Mouse (Mus musculus) neural tube, embryonic 14.5 days (tissue): ENCODE results near the gene Insc. TPM values are rescaled to one million over a fixed set of nuclear protein-coding genes. Genes with fewer than 3 reads are reported as not detected.

Experiments used
- ATAC-seq: fragments of 200-750 bp; cut with Nextera tagmentation; 2 replicates; pipeline ENCODE4 v1.8.0; 2017; ENCODE audit warnings: low read depth, mild to moderate bottlenecking, moderate TSS enrichment, moderate library complexity
- H3K27ac ChIP-seq: fragments of 300-500 bp; sonication (generic); 2 replicates; pipeline ENCODE4 v1.5.1; 2014; ENCODE audit warnings: low read depth, mild to moderate bottlenecking, control low read depth, low read length, moderate library complexity, mixed read lengths
- H3K27me3 ChIP-seq: fragments of 300-500 bp; sonication (generic); 2 replicates; pipeline ENCODE4 v1.6.1; 2014; ENCODE audit warnings: low read length; ENCODE audit not compliant: control insufficient read depth, insufficient read depth
- H3K36me3 ChIP-seq: fragments of 300-500 bp; sonication (generic); 2 replicates; pipeline ENCODE4 v1.6.1; 2014; ENCODE audit warnings: low read length, mixed read lengths; ENCODE audit not compliant: control insufficient read depth, insufficient read depth
- H3K4me1 ChIP-seq: fragments of 300-500 bp; sonication (generic); 2 replicates; pipeline ENCODE4 v1.6.1; 2014; ENCODE audit warnings: low read length; ENCODE audit not compliant: control insufficient read depth, insufficient read depth
- H3K4me2 ChIP-seq: fragments of 300-500 bp; sonication (generic); 2 replicates; pipeline ENCODE4 v1.6.1; 2014; ENCODE audit warnings: mild to moderate bottlenecking, low read depth, low read length, control low read depth
- H3K4me3 ChIP-seq: fragments of 300-500 bp; sonication (generic); 2 replicates; pipeline ENCODE4 v1.5.1; 2014; ENCODE audit warnings: low read depth, low read length, control low read depth, mixed read lengths
- H3K9ac ChIP-seq: fragments of 300-500 bp; sonication (generic); replicated peaks from 2 replicates; pipeline ENCODE4 v1.6.1; 2014; ENCODE audit warnings: low read depth, mild to moderate bottlenecking, control low read depth, low read length, mixed read lengths
- H3K9me3 ChIP-seq: fragments of 300-500 bp; sonication (generic); 2 replicates; pipeline ENCODE4 v1.6.1; 2016; ENCODE audit warnings: low read length; ENCODE audit not compliant: control insufficient read depth
- WGBS: fragments of 180-500 bp; shearing (Covaris S2); extraction: QIAGEN DNeasy Blood & Tissue Kit; methylation state at CpG from one replicate; pipeline ENCODE4 v1.1.7; 2014; 5-methylcytosine and 5-hydroxymethylcytosine counted together
- polyA plus RNA-seq: library from polyadenylated mRNA; unstranded; fragments of >200 nt; fragmentation: Nextera tagmentation; extraction: Ambion mirVana; gene quantifications from 2 replicates; pipeline ENCODE4 v1.2.1, GENCODE M21; 2014

The Insc gene
- polyA plus RNA-seq, 1 experiment from 2014 or later, result 2.1 TPM

DNA sequence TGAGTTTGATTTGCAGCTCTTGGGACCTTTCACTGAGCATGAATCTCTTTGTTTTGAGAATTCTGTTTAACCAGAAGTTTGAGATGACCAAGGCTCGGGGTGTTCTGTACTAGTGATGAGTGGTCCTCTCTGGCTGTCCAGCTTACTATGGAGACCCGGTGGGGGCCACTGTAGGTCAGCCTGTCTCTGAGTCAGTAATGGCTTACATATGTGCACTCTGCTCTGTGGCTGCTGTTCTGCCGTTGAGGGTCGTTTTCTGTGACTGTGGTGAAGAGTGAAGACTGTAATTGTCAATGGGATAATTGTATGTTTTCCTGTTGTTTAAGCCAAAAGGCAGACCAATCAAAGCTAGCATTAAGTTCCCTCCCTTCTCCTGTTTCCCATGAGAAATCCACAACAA lies 30.3 kb downstream of the Insc start:
- Histone ChIP-seq H3K4me3 (no peak overlapping the region), H3K9ac (no peak overlapping the region), H3K9me3 (no peaks in the 10 kb centered on the region), H3K4me1 (no peaks in the 10 kb centered on the region), H3K36me3 (no peaks in the 10 kb centered on the region), H3K4me2 (no peak overlapping the region), H3K27ac (no peak overlapping the region), H3K27me3 (no peaks in the 10 kb centered on the region)
- 65% methylated on average over 4 of the region's 4 CpGs for WGBS
- no peak for ATAC-seq

- Histone ChIP-seq H3K27ac (no peak overlapping the region), H3K4me3 (no peak overlapping the region), H3K27me3 (no peaks in the 10 kb centered on the region), H3K36me3 (no peaks in the 10 kb centered on the region), H3K4me2 (no peak overlapping the region), H3K9ac (no peak overlapping the region), H3K9me3 (no peaks in the 10 kb centered on the region), H3K4me1 (no peaks in the 10 kb centered on the region)
- no peak for ATAC-seq
- 78% methylated on average over 2 of the region's 2 CpGs for WGBS
These were observed 32.4 kb downstream of the Insc start for GRCm38 (mm10) chr7:114775856-114776255.

DNA sequence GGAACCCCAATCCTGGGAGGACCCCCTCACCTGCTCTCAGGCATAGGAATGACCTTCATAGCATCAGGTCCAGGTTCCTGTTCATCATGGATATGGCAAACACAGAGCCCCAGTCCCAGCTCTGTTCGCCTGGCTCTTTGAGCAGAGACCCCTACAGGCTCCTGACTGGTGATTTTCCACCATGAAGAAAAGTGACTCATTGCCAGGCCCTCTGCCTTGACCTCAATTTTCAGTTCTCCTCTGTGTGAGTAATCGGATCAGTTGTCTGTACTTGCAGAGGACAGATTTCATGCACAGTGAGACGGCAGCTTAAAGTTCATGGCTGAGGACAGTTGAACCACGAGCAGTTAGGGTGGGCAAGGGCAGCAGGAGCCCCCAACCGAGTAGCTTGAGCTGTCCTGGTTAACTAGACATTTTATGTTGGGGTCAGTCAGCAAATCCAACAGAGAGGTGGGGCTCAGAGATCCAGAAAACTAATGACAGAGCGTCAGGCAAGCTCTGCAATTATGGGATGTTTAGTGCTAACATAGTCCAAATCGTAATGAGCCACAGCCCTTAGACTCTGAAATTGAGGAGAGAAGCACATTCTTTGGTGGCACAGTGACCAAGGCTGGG lies 34.8 kb downstream of the Insc start:
- Histone ChIP-seq H3K36me3 (no peaks in the 10 kb centered on the region), H3K9ac (no peak overlapping the region), H3K9me3 (no peaks in the 10 kb centered on the region), H3K4me3 (no peak overlapping the region), H3K4me1 (no peaks in the 10 kb centered on the region), H3K27ac (no peak overlapping the region), H3K4me2 (no peak overlapping the region), H3K27me3 (no peaks in the 10 kb centered on the region)
- 88% methylated on average over 7 of the region's 7 CpGs for WGBS
- no peak for ATAC-seq

DNA sequence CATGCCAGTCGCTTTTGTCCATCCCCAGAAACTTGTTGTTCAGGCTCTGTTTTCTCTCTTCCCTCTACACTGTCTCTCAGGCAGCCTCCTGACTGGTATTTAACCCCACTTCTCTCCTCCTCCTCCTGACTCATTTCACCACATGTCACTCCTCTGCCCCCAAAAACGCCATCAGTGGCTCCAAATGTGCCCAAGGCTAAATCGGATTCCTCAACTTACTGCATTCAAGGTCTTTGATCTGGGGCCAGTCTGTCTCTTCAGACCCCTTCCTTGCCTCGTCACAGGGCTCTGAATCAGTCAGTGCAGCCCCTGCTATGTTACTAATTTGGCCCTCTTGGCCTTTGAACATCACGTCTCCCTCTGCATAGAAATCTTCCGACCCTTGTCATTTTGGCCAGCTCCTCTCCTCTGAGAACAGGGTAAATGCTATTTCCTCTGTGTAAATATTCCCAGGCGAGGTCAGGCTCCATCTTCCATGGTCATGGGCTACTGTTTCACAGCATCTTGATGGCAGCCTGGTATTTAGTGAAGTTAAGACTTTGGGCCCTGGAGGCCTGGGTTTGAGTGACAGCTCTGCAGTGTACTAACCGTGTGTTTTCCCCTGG lies 35.7 kb downstream of the Insc start:
- Histone ChIP-seq H3K9me3 (no peaks in the 10 kb centered on the region), H3K4me3 (no peak overlapping the region), H3K36me3 (no peaks in the 10 kb centered on the region), H3K4me1 (no peaks in the 10 kb centered on the region), H3K27ac (no peak overlapping the region), H3K27me3 (no peaks in the 10 kb centered on the region), H3K4me2 (no peak overlapping the region), H3K9ac (no peak overlapping the region)
- 74% methylated on average over 8 of the region's 8 CpGs for WGBS
- ATAC-seq, result no peak

DNA sequence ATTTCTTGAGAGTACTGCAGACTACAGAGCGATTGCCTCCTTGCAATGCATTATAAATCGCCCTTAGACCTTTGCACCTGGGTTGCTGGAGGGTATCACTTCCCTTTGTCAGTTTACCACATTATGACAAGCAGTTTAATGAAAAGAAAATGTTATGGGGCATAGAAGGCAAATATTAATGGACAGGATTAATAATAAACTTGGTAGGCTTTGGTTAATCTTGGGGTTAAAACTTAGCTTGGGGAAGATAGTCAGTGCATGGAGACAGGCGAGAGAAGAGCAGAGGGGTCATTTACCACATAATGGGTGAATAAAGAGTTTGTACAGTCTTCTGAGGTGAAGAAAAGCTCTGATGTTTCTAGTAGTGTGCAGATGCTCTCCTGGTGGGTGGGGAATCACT lies 39.8 kb downstream of the Insc start:
- Histone ChIP-seq H3K4me3 (no peak overlapping the region), H3K4me1 (no peaks in the 10 kb centered on the region), H3K36me3 (no peaks in the 10 kb centered on the region), H3K9me3 (no peaks in the 10 kb centered on the region), H3K27ac (no peak overlapping the region), H3K9ac (no peak overlapping the region), H3K4me2 (no peak overlapping the region), H3K27me3 (no peaks in the 10 kb centered on the region)
- 81% methylated on average over 3 of the region's 3 CpGs for WGBS
- ATAC-seq, result no peak

- no peak overlapping the region for H3K4me2 ChIP-seq
- H3K27me3 ChIP-seq, result no peaks in the 10 kb centered on the region
- no peak overlapping the region for H3K9ac ChIP-seq
- H3K27ac ChIP-seq, result no peak overlapping the region
- no peaks in the 10 kb centered on the region for H3K9me3 ChIP-seq
- WGBS, result 92% methylated on average over 10 of the region's 10 CpGs
- no peaks in the 10 kb centered on the region for H3K36me3 ChIP-seq
- ATAC-seq, result no peak
- H3K4me3 ChIP-seq, result no peak overlapping the region
- no peaks in the 10 kb centered on the region for H3K4me1 ChIP-seq
These were observed 47.6 kb downstream of the Insc start for GRCm38 (mm10) chr7:114791087-114791486.

GRCm38 (mm10) chr7:114792026-114792425 lies 48.5 kb downstream of the Insc start:
- Histone ChIP-seq H3K4me1 (no peaks in the 10 kb centered on the region), H3K27me3 (no peaks in the 10 kb centered on the region), H3K4me3 (no peak overlapping the region), H3K4me2 (no peak overlapping the region), H3K9ac (no peak overlapping the region), H3K36me3 (no peaks in the 10 kb centered on the region), H3K27ac (no peak overlapping the region), H3K9me3 (no peaks in the 10 kb centered on the region)
- WGBS, result 88% methylated on average over 6 of the region's 6 CpGs
- ATAC-seq, result no peak

DNA sequence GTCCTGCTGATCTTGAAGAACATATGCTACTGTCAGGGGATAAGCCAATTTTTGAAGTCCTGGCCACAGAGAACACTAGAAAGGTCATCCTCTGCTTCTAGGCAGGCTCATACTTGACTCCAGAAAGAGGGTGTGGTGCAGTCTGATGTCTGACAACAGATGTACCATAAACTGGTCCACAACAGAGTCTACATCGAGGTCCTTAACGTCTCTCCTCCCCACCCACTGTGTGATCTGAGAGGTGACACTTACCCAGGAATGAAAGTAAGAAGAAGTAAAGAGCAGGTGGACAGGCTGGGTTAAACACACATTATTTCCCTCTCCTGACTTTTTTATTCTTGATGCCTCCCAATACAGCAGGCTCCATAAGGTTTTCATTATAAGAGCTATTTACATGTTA lies 50.9 kb downstream of the Insc start:
- H3K4me1 ChIP-seq, result no peaks in the 10 kb centered on the region
- no peaks in the 10 kb centered on the region for H3K27me3 ChIP-seq
- no peak overlapping the region for H3K4me3 ChIP-seq
- H3K27ac ChIP-seq, result no peak overlapping the region
- no peaks in the 10 kb centered on the region for H3K9me3 ChIP-seq
- ATAC-seq, result no peak
- H3K9ac ChIP-seq, result no peak overlapping the region
- H3K36me3 ChIP-seq, result no peaks in the 10 kb centered on the region
- WGBS, result 71% methylated on average over 2 of the region's 2 CpGs
- H3K4me2 ChIP-seq, result no peak overlapping the region

DNA sequence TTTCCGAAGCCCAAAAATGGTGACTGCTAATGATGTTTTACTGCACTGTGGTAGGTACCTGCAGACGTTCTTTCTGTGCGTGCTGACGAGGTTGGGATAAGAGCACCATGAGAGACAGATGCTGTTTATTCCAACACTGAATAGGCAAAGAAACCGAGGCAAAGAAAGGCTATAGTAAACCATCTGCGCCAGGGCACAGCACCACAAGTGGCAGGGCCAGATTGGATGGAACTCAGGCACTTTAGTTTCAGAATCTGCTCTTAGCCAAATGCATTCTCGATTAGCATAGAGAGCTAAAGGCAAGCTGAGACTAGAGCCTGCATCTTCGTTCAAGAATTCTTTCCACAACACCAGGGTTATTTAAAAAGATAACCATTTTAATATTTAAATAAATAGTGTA lies 59.1 kb downstream of the Insc start:
- H3K4me3 ChIP-seq, result no peak overlapping the region
- H3K36me3 ChIP-seq, result no peaks in the 10 kb centered on the region
- H3K4me1 ChIP-seq, result no peaks in the 10 kb centered on the region
- H3K9ac ChIP-seq, result no peak overlapping the region
- no peak overlapping the region for H3K27ac ChIP-seq
- 81% methylated on average over 8 of the region's 8 CpGs for WGBS
- no peak overlapping the region for H3K4me2 ChIP-seq
- H3K9me3 ChIP-seq, result no peaks in the 10 kb centered on the region
- H3K27me3 ChIP-seq, result no peaks in the 10 kb centered on the region
- ATAC-seq, result no peak
